Mouse (Mus musculus) forebrain, embryonic 15.5 days (tissue): ENCODE results near the gene Ccdc60. TPM values are rescaled to one million over a fixed set of nuclear protein-coding genes. Genes with fewer than 3 reads are reported as not detected.
"Not testable (repeated sequence)": the region's sequence is repeated elsewhere in the genome, so short reads cannot be mapped to it uniquely, and the experiment has no call there.

Experiments used
- ATAC-seq: fragments of 200-750 bp; cut with Nextera tagmentation; replicated peaks from 2 replicates; pipeline ENCODE4 v1.8.0; 2017; ENCODE audit warnings: mild to moderate bottlenecking, moderate TSS enrichment, moderate library complexity
- H3K27ac ChIP-seq: fragments of 300-500 bp; sonication (generic); replicated peaks from 2 replicates; pipeline ENCODE4 v1.5.1; 2015; ENCODE audit warnings: mild to moderate bottlenecking, inconsistent platforms
- H3K27me3 ChIP-seq: fragments of 300-500 bp; sonication (generic); 2 replicates; pipeline ENCODE4 v1.6.1; 2015; ENCODE audit warnings: inconsistent platforms
- H3K36me3 ChIP-seq: fragments of 300-500 bp; sonication (generic); 2 replicates; pipeline ENCODE4 v1.6.1; 2015; ENCODE audit warnings: mild to moderate bottlenecking, inconsistent platforms
- H3K4me1 ChIP-seq: fragments of 300-500 bp; sonication (generic); 2 replicates; pipeline ENCODE4 v1.6.1; 2015; ENCODE audit warnings: inconsistent platforms
- H3K4me2 ChIP-seq: fragments of 300-500 bp; sonication (generic); replicated peaks from 2 replicates; pipeline ENCODE4 v1.6.1; 2015; ENCODE audit warnings: mild to moderate bottlenecking, inconsistent platforms
- H3K4me3 ChIP-seq: fragments of 300-500 bp; sonication (generic); 2 replicates; pipeline ENCODE4 v1.5.1; 2015; ENCODE audit warnings: mild to moderate bottlenecking, inconsistent platforms
- H3K9ac ChIP-seq: fragments of 300-500 bp; sonication (generic); replicated peaks from 2 replicates; pipeline ENCODE4 v1.6.1; 2015; ENCODE audit warnings: mild to moderate bottlenecking, inconsistent platforms
- H3K9me3 ChIP-seq: fragments of 300-500 bp; sonication (generic); 2 replicates; pipeline ENCODE4 v1.6.1; 2016; ENCODE audit warnings: inconsistent platforms
- WGBS: fragments of 180-500 bp; shearing (Covaris S2); methylation state at CpG from one replicate; pipeline ENCODE4 v1.1.7; 2015; ENCODE audit warnings: mixed read lengths; 5-methylcytosine and 5-hydroxymethylcytosine counted together
- polyA plus RNA-seq: library from polyadenylated mRNA; unstranded; fragments of >200 nt; fragmentation: Nextera tagmentation; extraction: Ambion mirVana; gene quantifications from 2 replicates; pipeline ENCODE4 v1.2.1, GENCODE M21; 2015

Gene Ccdc60
- polyA plus RNA-seq, 1 experiment from 2014 or later: 1.7 TPM

- H3K4me3 ChIP-seq: no peak overlapping the region
- H3K36me3 ChIP-seq: no peaks in the 10 kb centered on the region
- WGBS: 97% methylated on average over 6 of the region's 6 CpGs
- H3K27ac ChIP-seq: no peak overlapping the region
- H3K9me3 ChIP-seq: no peaks in the 10 kb centered on the region
- H3K4me2 ChIP-seq: no peak overlapping the region
- no peaks in the 10 kb centered on the region for H3K27me3 ChIP-seq
- 0 out of 2 replicates have a peak, but pooled peaks cover 3% of the 10 kb centered on the region for H3K4me1 ChIP-seq
- H3K9ac ChIP-seq: no peak overlapping the region
- ATAC-seq: no peak
Measured at GRCm38 (mm10) chr5:116171721-116172120, 117.1 kb downstream of the Ccdc60 start.

DNA sequence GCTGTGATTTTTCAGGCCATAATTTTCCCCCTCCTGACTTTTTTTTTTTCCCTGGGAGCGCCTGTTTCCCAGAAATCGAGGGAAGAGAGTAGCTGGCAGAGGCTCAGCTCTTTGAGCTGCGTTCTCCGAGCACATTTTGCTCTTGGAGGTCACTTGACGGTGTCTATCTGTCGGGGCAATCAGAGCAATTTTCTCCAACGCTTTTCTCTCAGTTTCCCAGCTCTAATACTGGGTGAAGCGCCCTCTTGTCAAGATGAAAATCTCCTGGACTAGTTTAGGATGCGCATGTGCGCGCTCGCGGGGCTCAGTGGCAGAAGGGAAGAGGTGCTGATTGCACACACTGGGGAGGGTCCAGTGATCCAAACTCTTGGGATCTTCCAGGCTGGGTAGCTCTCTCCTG lies 121.8 kb downstream of the Ccdc60 start:
- 70% methylated on average over 13 of the region's 13 CpGs for WGBS
- Histone ChIP-seq H3K4me3 (no peak overlapping the region), H3K27ac (no peak overlapping the region), H3K4me1 (peaks cover 12% of the 10 kb centered on the region), H3K9ac (no peak overlapping the region), H3K9me3 (no peaks in the 10 kb centered on the region), H3K4me2 (no peak overlapping the region), H3K36me3 (no peaks in the 10 kb centered on the region), H3K27me3 (no peaks in the 10 kb centered on the region)
- no peak for ATAC-seq

DNA sequence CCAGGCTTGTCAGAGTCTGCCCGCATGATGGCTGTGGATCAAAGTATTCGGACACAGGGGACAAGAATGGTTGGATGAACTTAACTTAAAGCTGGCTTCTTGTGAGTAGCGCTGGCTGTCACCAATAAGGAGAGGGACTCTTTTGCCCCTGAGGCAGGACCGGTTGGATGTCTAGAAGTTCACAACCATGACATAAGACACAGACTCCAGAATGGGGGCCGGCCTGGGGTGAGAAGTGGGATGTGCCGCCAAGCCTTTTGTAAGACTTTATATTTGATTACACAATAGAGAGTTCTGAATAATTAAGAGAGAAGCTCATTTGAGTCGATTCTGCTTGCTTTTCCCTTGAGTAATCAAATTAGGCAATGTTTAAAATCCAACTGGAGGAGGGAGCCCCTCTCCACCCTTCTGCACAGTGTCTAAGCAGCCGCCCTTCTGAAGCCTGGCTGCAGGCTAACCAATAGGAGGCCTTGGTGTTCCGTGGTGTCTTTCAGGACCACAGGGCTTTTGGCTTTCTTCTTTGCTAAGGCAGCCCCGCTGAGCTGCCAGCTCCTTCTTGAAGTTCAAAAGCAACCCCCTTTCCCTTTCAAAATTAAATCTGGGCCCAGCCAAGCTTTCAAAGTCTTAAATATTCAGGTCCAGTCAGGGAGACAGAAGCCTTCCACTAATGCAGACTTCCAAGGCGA lies 123.4 kb downstream of the Ccdc60 start:
- no peak overlapping the region for H3K4me3 ChIP-seq
- H3K36me3 ChIP-seq: no peaks in the 10 kb centered on the region
- H3K9me3 ChIP-seq: no peaks in the 10 kb centered on the region
- no peak overlapping the region for H3K27ac ChIP-seq
- 0 out of 2 replicates have a peak overlapping the region, but pooled peaks have one; percentile 9 for H3K4me2 ChIP-seq
- peaks cover 12% of the 10 kb centered on the region for H3K4me1 ChIP-seq
- WGBS: 19% methylated on average over 11 of the region's 11 CpGs
- H3K9ac ChIP-seq: no peak overlapping the region
- ATAC-seq: peak; percentile 88
- H3K27me3 ChIP-seq: no peaks in the 10 kb centered on the region

DNA sequence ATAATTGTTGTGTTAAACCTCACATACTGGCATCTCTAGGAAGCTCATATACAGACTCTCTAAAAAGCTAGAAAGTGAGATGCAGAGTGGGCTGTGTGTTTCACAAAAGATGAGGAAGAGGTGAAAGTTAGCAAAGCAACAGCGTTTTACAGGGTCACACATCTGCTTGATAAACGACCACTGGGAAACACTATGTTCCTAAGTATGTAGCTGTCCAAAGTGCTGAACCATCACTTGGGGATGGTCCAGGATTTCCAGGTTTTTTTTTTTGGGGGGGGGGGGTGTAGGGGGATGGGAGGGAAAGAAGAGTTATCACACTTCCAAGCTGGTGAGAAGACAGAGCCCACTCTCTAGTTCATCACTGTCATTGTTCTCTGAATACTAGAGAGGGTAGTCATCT lies 134.0 kb downstream of the Ccdc60 start:
- Histone ChIP-seq H3K27ac (no peak overlapping the region), H3K36me3 (no peaks in the 10 kb centered on the region), H3K4me2 (no peak overlapping the region), H3K4me1 (no peaks in the 10 kb centered on the region), H3K27me3 (no peaks in the 10 kb centered on the region), H3K9me3 (no peaks in the 10 kb centered on the region), H3K4me3 (no peak overlapping the region), H3K9ac (no peak overlapping the region)
- ATAC-seq: no peak
- WGBS: 43% methylated on average over 2 of the region's 2 CpGs

DNA sequence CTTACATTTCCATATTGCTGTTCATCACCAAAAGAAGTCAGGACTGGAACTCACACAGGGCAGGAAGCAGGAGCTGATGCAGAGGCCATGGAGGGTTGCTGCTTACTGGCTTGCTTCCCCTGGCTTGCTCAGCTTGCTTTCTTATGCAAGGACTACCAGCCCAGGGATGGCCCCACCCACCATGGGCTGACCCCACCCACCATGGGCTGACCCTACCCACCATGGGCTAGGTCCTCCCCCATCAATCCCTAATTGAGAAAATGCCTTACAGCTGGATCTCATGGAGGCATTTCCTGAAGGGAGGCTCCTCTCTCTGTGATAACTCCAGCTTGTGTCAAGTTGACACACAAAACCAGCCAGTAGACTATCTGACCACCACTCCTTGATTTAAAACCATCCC lies 142.3 kb downstream of the Ccdc60 start:
- H3K36me3 ChIP-seq, H3K4me1 ChIP-seq, ATAC-seq, H3K27me3 ChIP-seq, H3K4me3 ChIP-seq, H3K9ac ChIP-seq, H3K4me2 ChIP-seq, H3K9me3 ChIP-seq, H3K27ac ChIP-seq: not testable (repeated sequence)

- Histone ChIP-seq H3K27me3 (no peaks in the 10 kb centered on the region), H3K27ac (no peak overlapping the region), H3K36me3 (no peaks in the 10 kb centered on the region), H3K4me3 (no peak overlapping the region), H3K4me2 (no peak overlapping the region), H3K4me1 (no peaks in the 10 kb centered on the region), H3K9ac (no peak overlapping the region), H3K9me3 (no peaks in the 10 kb centered on the region)
- 76% methylated on average over 12 of the region's 12 CpGs for WGBS
- ATAC-seq: no peak
Measured at GRCm38 (mm10) chr5:116144711-116145110, 144.1 kb downstream of the Ccdc60 start.

GRCm38 (mm10) chr5:116140682-116141081 lies 148.1 kb downstream of the Ccdc60 start:
- ATAC-seq: no peak
- Histone ChIP-seq H3K4me1 (no peaks in the 10 kb centered on the region), H3K27ac (no peak overlapping the region), H3K36me3 (no peaks in the 10 kb centered on the region), H3K9ac (no peak overlapping the region), H3K9me3 (no peaks in the 10 kb centered on the region), H3K27me3 (no peaks in the 10 kb centered on the region), H3K4me3 (no peak overlapping the region), H3K4me2 (no peak overlapping the region)
- 68% methylated on average over 2 of the region's 2 CpGs for WGBS

GRCm38 (mm10) chr5:116123344-116123743 lies 165.4 kb downstream of the Ccdc60 start:
- Histone ChIP-seq H3K4me2 (no peak overlapping the region), H3K9ac (no peak overlapping the region), H3K9me3 (no peaks in the 10 kb centered on the region), H3K27me3 (no peaks in the 10 kb centered on the region), H3K4me1 (0 out of 2 replicates have a peak, but pooled peaks cover 2% of the 10 kb centered on the region), H3K36me3 (no peaks in the 10 kb centered on the region), H3K27ac (no peak overlapping the region), H3K4me3 (no peak overlapping the region)
- peak; percentile 84 for ATAC-seq
- WGBS: 11% methylated on average over 11 of the region's 11 CpGs

- Histone ChIP-seq H3K27me3 (no peaks in the 10 kb centered on the region), H3K36me3 (no peaks in the 10 kb centered on the region), H3K4me3 (no peak overlapping the region), H3K9me3 (no peaks in the 10 kb centered on the region), H3K27ac (no peak overlapping the region), H3K4me2 (no peak overlapping the region), H3K4me1 (peaks cover 12% of the 10 kb centered on the region), H3K9ac (no peak overlapping the region)
- no peak for ATAC-seq
- 50% methylated on average over 9 of the region's 9 CpGs for WGBS
Measured at GRCm38 (mm10) chr5:116116567-116116966, 172.2 kb downstream of the Ccdc60 start.

- H3K4me2 ChIP-seq: no peak overlapping the region
- H3K27me3 ChIP-seq: no peaks in the 10 kb centered on the region
- H3K9me3 ChIP-seq: no peaks in the 10 kb centered on the region
- ATAC-seq: no peak
- peaks cover 12% of the 10 kb centered on the region for H3K4me1 ChIP-seq
- 75% methylated on average over 4 of the region's 4 CpGs for WGBS
- H3K4me3 ChIP-seq: no peak overlapping the region
- no peaks in the 10 kb centered on the region for H3K36me3 ChIP-seq
- no peak overlapping the region for H3K9ac ChIP-seq
- no peak overlapping the region for H3K27ac ChIP-seq
Measured at GRCm38 (mm10) chr5:116116110-116116509, 172.7 kb downstream of the Ccdc60 start.

- WGBS: 50% methylated on average over 14 of the region's 14 CpGs
- Histone ChIP-seq H3K4me3 (no peak overlapping the region), H3K27ac (no peak overlapping the region), H3K9ac (no peak overlapping the region), H3K4me1 (peaks cover 12% of the 10 kb centered on the region), H3K4me2 (no peak overlapping the region), H3K36me3 (no peaks in the 10 kb centered on the region), H3K9me3 (no peaks in the 10 kb centered on the region), H3K27me3 (no peaks in the 10 kb centered on the region)
- ATAC-seq: no peak
Measured at GRCm38 (mm10) chr5:116115071-116115834, 173.5 kb downstream of the Ccdc60 start.

GRCm38 (mm10) chr5:116108651-116109050 lies 180.1 kb downstream of the Ccdc60 start:
- no peaks in the 10 kb centered on the region for H3K27me3 ChIP-seq
- no peaks in the 10 kb centered on the region for H3K36me3 ChIP-seq
- H3K9me3 ChIP-seq: no peaks in the 10 kb centered on the region
- no peak overlapping the region for H3K27ac ChIP-seq
- no peaks in the 10 kb centered on the region for H3K4me1 ChIP-seq
- H3K4me3 ChIP-seq: no peak overlapping the region
- H3K9ac ChIP-seq: no peak overlapping the region
- H3K4me2 ChIP-seq: no peak overlapping the region
- WGBS: 93% methylated on average over 10 of the region's 10 CpGs
- no peak for ATAC-seq
